Mouse (Mus musculus) brain, embryonic 14.5 days (tissue): ENCODE data around the gene D330020A13Rik.

Experiments used
- CTCF ChIP-seq: fragments of 200-500 bp; IDR thresholded peaks from 2 replicates; pipeline ENCODE4 v1.5.1; 2012; ENCODE audit warnings: inconsistent platforms, mild to moderate bottlenecking, moderate library complexity, borderline replicate concordance; ENCODE audit not compliant: insufficient read depth, insufficient read length; ENCODE audit errors: extremely low read depth
- POLR2A ChIP-seq: fragments of 200-500 bp; IDR thresholded peaks from 2 replicates; pipeline ENCODE4 v1.6.1; 2012; ENCODE audit warnings: mild to moderate bottlenecking, inconsistent platforms, borderline replicate concordance; ENCODE audit not compliant: poor library complexity, insufficient read depth, insufficient read length, severe bottlenecking; ENCODE audit errors: extremely low read depth

GRCm38 (mm10) chr6:120291396-120292009 lies 2.7 kb upstream of the D330020A13Rik start:
- TF ChIP-seq POLR2A (no peak), CTCF (no peak)
